Mouse (Mus musculus) MEL (cell line): ENCODE results near the gene Ttc9c. TPM values are rescaled to one million over a fixed set of nuclear protein-coding genes. Genes with fewer than 3 reads are reported as not detected.
A peak's percentile ranks its signal among the peaks of the same experiment; 100 is the strongest.

Experiments
- DNase-seq: peaks from one replicate; pipeline ENCODE4 v3.0.0; 2011; ENCODE audit warnings: low read depth, low spot score
- H3K27ac ChIP-seq: 2 replicates; pipeline ENCODE4 v1.5.1; 2012; ENCODE audit warnings: low read depth, mild to moderate bottlenecking, control low read depth, low read length, moderate library complexity; ENCODE audit not compliant: control insufficient read depth
- H3K27me3 ChIP-seq, 2 experiments: fragments of 150-350 bp in 1 of 2; sonication (generic) in 1 of 2; 2 replicates each; pipeline ENCODE4 v1.6.1; 2012; ENCODE audit warnings: low read length in 2 of 2, mild to moderate bottlenecking in 2 of 2, improper control_type of control experiment in 1 of 2, moderate library complexity in 1 of 2; ENCODE audit not compliant: insufficient read depth in 2 of 2, control insufficient read depth in 1 of 2
- H3K36me3 ChIP-seq, 2 experiments: 2 replicates each; pipeline ENCODE4 v1.6.1; 2012 to 2014; ENCODE audit warnings: low read length in 2 of 2, improper control_type of control experiment in 1 of 2, inconsistent platforms in 1 of 2, mild to moderate bottlenecking in 1 of 2; ENCODE audit not compliant: insufficient read depth in 2 of 2, control insufficient read depth in 1 of 2
- H3K4me1 ChIP-seq, 2 experiments: fragments of 150-350 bp in 1 of 2; sonication (generic) in 1 of 2; 2 replicates each; pipeline ENCODE4 v1.6.1; 2012; ENCODE audit warnings: low read length in 2 of 2, improper control_type of control experiment in 1 of 2, mild to moderate bottlenecking in 1 of 2; ENCODE audit not compliant: insufficient read depth in 2 of 2, control insufficient read depth in 1 of 2
- H3K4me3 ChIP-seq, 2 experiments: fragments of 150-350 bp in 1 of 2; sonication (generic) in 1 of 2; 2 replicates each; pipeline ENCODE4 v1.5.1; 2012; ENCODE audit warnings: low read depth in 2 of 2, low read length in 2 of 2, mild to moderate bottlenecking in 2 of 2, moderate library complexity in 2 of 2, control low read depth in 1 of 2, improper control_type of control experiment in 1 of 2; ENCODE audit not compliant: control insufficient read depth in 1 of 2, insufficient read depth in 1 of 2
- H3K79me2 ChIP-seq: 2 replicates; pipeline ENCODE4 v1.6.1; 2012; ENCODE audit warnings: mild to moderate bottlenecking, low read length, moderate library complexity; ENCODE audit not compliant: control insufficient read depth, poor library complexity, insufficient read depth
- H3K9ac ChIP-seq: 2 replicates; pipeline ENCODE4 v1.6.1; 2012; ENCODE audit warnings: low read depth, mild to moderate bottlenecking, control low read depth, low read length, moderate library complexity; ENCODE audit not compliant: control insufficient read depth, poor library complexity, severe bottlenecking
- H3K9me3 ChIP-seq: fragments of 150-350 bp; sonication (generic); replicated peaks from 2 replicates; pipeline ENCODE4 v1.6.1; 2012; ENCODE audit warnings: mild to moderate bottlenecking, low read length, improper control_type of control experiment, moderate library complexity; ENCODE audit not compliant: insufficient read depth
- CHD1 ChIP-seq: IDR thresholded peaks from 2 replicates; pipeline ENCODE4 v1.6.1; 2012; ENCODE audit warnings: low read depth, mild to moderate bottlenecking, inconsistent platforms, low read length, improper control_type of control experiment
- CHD2 ChIP-seq: IDR thresholded peaks from 2 replicates; pipeline ENCODE4 v1.6.1; 2011; ENCODE audit warnings: low read length, improper control_type of control experiment
- ELF1 ChIP-seq: IDR thresholded peaks from 2 replicates; pipeline ENCODE4 v1.6.1; 2014; ENCODE audit warnings: low read depth, mild to moderate bottlenecking, inconsistent platforms, low read length, improper control_type of control experiment, moderate library complexity
- GABPA ChIP-seq: IDR thresholded peaks from 2 replicates; pipeline ENCODE4 v1.6.1; 2012; ENCODE audit warnings: low read depth, mild to moderate bottlenecking, inconsistent platforms, low read length, improper control_type of control experiment, moderate library complexity
- JUND ChIP-seq: IDR thresholded peaks from 2 replicates; pipeline ENCODE4 v1.6.1; 2011; ENCODE audit warnings: low read depth, mild to moderate bottlenecking, improper control_type of control experiment, low read length
- MAFK ChIP-seq: IDR thresholded peaks from 2 replicates; pipeline ENCODE4 v1.6.1; 2011; ENCODE audit warnings: low read depth, mild to moderate bottlenecking, low read length, improper control_type of control experiment, borderline replicate concordance
- MEF2A ChIP-seq: IDR thresholded peaks from 2 replicates; pipeline ENCODE4 v1.6.1; 2014; ENCODE audit warnings: low read depth, mild to moderate bottlenecking, inconsistent platforms, low read length, improper control_type of control experiment; ENCODE audit not compliant: poor library complexity, insufficient replicate concordance, severe bottlenecking; ENCODE audit errors: extremely low read depth
- MYB ChIP-seq: IDR thresholded peaks from 2 replicates; pipeline ENCODE4 v1.6.1; 2011; ENCODE audit warnings: mild to moderate bottlenecking, low read depth, low read length, improper control_type of control experiment
- NELFE ChIP-seq: IDR thresholded peaks from 2 replicates; pipeline ENCODE4 v1.6.1; 2011; ENCODE audit warnings: low read depth, low read length, improper control_type of control experiment
- NRF1 ChIP-seq: IDR thresholded peaks from 2 replicates; pipeline ENCODE4 v1.6.1; 2014; ENCODE audit warnings: low read depth, mild to moderate bottlenecking, inconsistent platforms, low read length, improper control_type of control experiment, moderate library complexity; ENCODE audit not compliant: poor library complexity, insufficient read depth, severe bottlenecking
- POLR2A ChIP-seq, 2 experiments: IDR thresholded peaks; 2 replicates each; pipeline ENCODE4 v1.6.1; 2011 to 2012; ENCODE audit warnings: low read length in 2 of 2, mild to moderate bottlenecking in 2 of 2, control low read depth in 1 of 2, improper control_type of control experiment in 1 of 2, low read depth in 1 of 2, moderate library complexity in 1 of 2; ENCODE audit not compliant: control insufficient read depth in 1 of 2, insufficient read depth in 1 of 2, poor library complexity in 1 of 2
- POLR2AphosphoS2 ChIP-seq: IDR thresholded peaks from 2 replicates; pipeline ENCODE4 v1.6.1; 2011; ENCODE audit warnings: low read length, improper control_type of control experiment
- SIN3A ChIP-seq: IDR thresholded peaks from 2 replicates; pipeline ENCODE4 v1.6.1; 2012; ENCODE audit warnings: low read length, improper control_type of control experiment, inconsistent platforms
- SMC3 ChIP-seq: IDR thresholded peaks from 2 replicates; pipeline ENCODE4 v1.6.1; 2011; ENCODE audit warnings: low read depth, low read length, improper control_type of control experiment
- TAL1 ChIP-seq: IDR thresholded peaks from 2 replicates; pipeline ENCODE4 v1.6.1; 2012; ENCODE audit warnings: mild to moderate bottlenecking, inconsistent platforms, low read length, moderate library complexity, mixed read lengths
- UBTF ChIP-seq: IDR thresholded peaks from 2 replicates; pipeline ENCODE4 v1.6.1; 2012; ENCODE audit warnings: low read depth, mild to moderate bottlenecking, inconsistent platforms, low read length, improper control_type of control experiment, moderate library complexity, borderline replicate concordance; ENCODE audit not compliant: insufficient read depth
- ZMIZ1 ChIP-seq: IDR thresholded peaks from 2 replicates; pipeline ENCODE4 v1.6.1; 2012; ENCODE audit warnings: low read depth, mild to moderate bottlenecking, inconsistent platforms, low read length, improper control_type of control experiment, moderate library complexity
- polyA plus RNA-seq, 2 experiments: library from polyadenylated mRNA; stranded (reverse) in 1 of 2; unstranded in 1 of 2; fragments of >175 nt in 1 of 2; fragments of >200 nt in 1 of 2; gene quantifications; 2 replicates each; pipeline versions ENCODE4 v1.2.1 to v1.2.4; 2012; ENCODE audit warnings: low replicate concordance in 2 of 2, low read depth in 1 of 2; ENCODE audit not compliant: insufficient read length in 2 of 2, insufficient read depth in 1 of 2, missing spikeins in 1 of 2
- total RNA-seq: library from RNA; depleted of rRNA; stranded (reverse); fragments of 300-350 nt; gene quantifications from 2 replicates; pipeline ENCODE4 v1.2.3, GENCODE M21; 2012

The Ttc9c gene
- total and polyA plus RNA-seq, 3 experiments: 24.2 to 29.8 TPM; not detected in 1

DNA sequence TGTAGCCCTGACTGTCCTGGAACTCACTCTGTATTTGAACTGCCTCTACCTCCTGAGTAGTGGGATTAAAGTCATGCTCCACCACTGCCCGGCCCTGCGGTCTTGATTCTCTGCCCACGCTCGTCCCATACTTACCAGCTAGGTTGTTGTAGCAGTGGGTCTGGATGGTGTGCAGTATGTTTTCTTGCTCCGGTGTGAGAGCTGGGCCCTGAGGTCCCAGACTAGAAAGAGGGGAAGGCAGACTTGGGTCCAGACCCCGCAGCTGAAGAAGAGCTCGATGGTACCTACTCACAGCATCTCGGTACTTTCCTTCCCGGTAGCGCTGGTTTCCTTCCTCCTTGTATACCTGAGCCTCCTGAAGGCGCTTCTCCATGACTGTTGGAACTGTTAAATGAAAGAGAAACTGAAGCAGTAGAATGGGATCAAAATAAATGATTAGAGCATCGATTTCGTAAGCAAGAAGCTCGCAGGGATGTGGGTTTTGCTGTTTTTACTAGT, 783 bp downstream of the Ttc9c start:
- H3K9ac ChIP-seq: peak overlapping the region; percentile 88
- H3K9me3 ChIP-seq: no peaks in the 10 kb centered on the region
- peak overlapping the region; percentile 98 for H3K27ac ChIP-seq
- peaks cover 51% of the 10 kb centered on the region for H3K79me2 ChIP-seq
- no peaks in the 10 kb centered on the region for H3K27me3 ChIP-seq
- H3K4me1 ChIP-seq: peaks cover 5 to 11% of the 10 kb centered on the region in 2 experiments; a peak in 3 of 4 replicates
- H3K36me3 ChIP-seq: peaks cover 7 to 31% of the 10 kb centered on the region in 2 experiments
- peak overlapping the region; percentile 78 for H3K4me3 ChIP-seq
- DNase-seq: peak; percentile 54
- TF ChIP-seq SIN3A (no peak), ZMIZ1 (peak; percentile 23; the same call in 1 of the 2 replicates)

DNA sequence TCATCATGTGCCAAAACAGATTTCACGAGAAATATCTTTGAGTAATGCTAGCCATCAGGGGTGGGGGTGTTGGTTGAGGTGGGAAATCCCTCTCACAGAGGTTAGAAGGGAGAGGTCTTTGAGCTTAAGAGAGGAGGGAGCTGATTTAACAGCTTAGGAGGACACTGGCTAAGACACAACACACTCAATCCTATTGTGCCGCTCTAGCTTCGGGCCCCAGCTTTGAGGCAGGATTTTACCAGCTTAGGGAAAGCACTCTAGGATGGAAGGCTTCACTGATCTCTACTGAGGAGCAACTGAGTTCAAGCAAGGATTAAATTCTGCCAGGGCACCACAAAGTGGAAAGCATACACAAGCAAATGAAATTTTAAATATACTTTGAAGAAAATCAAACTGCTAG, 2.1 kb downstream of the Ttc9c start:
- Histone ChIP-seq H3K9ac (peak overlapping the region; percentile 21), H3K36me3 (peaks cover 11 to 19% of the 10 kb centered on the region in 2 experiments; a peak in 3 of 4 replicates), H3K4me1 (peaks cover 3 to 11% of the 10 kb centered on the region in 2 experiments; a peak in 3 of 4 replicates), H3K27ac (no peak overlapping the region), H3K4me3 (peak overlapping the region in 1 of 2 experiments; percentile 8; a peak in 1 of 4 replicates), H3K27me3 (no peaks in the 10 kb centered on the region), H3K9me3 (no peaks in the 10 kb centered on the region), H3K79me2 (peaks cover 39% of the 10 kb centered on the region)
- no peak for DNase-seq
- TF ChIP-seq POLR2A (IDR thresholded peaks at IDR 0.05; ENCODE audit: control insufficient read depth in 1 of 2, insufficient read depth in 1 of 2, low read depth in 1 of 2, low read length in 2 of 2, poor library complexity in 1 of 2) (no peak), SMC3 (no peak), NELFE (no peak), MEF2A (no peak), JUND (no peak), UBTF (no peak), MYB (no peak), ELF1 (no peak), NRF1 (no peak), MAFK (no peak), SIN3A (no peak)

GRCm38 (mm10) chr19:8815812-8816211, 3.3 kb downstream of the Ttc9c start:
- no peak overlapping the region for H3K9ac ChIP-seq
- no peaks in the 10 kb centered on the region for H3K9me3 ChIP-seq
- H3K79me2 ChIP-seq: peaks cover 27% of the 10 kb centered on the region
- peaks cover 3 to 11% of the 10 kb centered on the region in 2 experiments; a peak in 3 of 4 replicates for H3K4me1 ChIP-seq
- H3K27me3 ChIP-seq: no peaks in the 10 kb centered on the region
- TF ChIP-seq CHD1: no peak
- no peak for TF ChIP-seq POLR2AphosphoS2
- no peak for TF ChIP-seq CHD2
- no peak for TF ChIP-seq SIN3A
- no peak for TF ChIP-seq GABPA
- TF ChIP-seq TAL1: no peak
- no peak for TF ChIP-seq UBTF
- H3K36me3 ChIP-seq: peaks cover 16% of the 10 kb centered on the region in 2 experiments; a peak in 3 of 4 replicates
- DNase-seq: no peak
- no peak overlapping the region for H3K27ac ChIP-seq
- no peak overlapping the region for H3K4me3 ChIP-seq
